Mouse (Mus musculus): Measurements from ENCODE around the gene Izumo4.

The Izumo4 gene

DNA sequence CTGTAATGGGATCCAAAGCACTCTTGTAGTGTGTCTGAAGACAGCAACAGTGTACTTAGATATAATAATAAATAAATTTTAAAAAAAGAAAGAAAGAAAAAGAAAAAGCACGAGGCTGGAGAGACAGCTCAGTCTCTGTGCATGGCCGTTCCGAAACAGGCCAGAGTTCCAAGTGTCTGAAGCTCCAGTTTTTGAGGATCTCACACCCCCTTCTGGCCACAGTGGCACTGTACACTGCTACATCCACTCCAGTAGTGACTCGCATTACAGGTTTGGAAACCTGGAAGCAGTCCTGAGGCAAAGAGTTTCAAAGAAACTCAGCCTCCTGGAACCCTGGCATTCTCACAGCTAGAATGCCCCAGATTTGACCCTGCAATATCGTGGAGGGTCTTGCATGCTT, 14.1 kb upstream of the Izumo4 start:
- peak; percentile 75 for DNase-seq (ENCODE audit: low spot score)

DNA sequence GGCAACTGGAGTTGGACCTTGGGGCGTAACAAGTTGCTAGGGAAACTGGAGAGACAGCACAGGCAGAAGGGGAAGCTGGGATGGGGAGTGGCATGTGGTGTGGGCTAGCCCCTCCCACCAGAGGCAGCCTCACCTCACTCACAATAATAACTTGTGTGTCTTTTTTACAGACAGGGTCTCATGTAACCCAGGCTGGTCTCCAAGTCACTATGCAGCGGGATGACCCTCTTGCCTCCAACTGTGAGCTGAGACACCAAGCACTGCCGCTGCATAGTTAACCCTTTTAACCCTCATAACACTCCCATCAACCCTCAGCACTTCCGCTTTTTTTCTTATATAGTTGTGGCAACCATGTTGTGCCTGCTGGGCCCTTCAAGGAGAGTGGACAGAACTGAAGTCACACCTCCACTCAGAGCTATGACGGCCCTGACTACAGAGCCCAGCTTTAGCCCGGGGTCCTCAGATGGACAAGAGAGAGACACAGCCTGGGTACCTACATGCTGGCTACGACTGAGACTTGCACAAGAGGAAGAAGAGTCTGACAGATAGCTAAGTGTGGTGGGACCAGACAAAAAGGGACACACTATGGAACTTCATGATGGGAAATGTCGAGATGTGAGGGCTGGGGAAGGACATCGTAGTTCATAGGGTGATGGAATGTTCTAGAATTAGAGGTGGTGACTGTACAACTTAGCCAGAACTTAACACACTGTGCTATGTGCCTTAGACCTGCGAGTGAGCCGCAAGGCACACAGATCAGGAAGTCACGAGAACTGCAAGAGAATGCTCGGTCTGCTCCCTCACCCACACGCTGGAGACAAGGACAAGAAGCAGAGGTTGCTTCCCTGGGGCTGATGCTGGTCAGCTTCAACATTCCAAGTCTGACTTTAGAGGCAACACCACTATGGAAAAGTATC, 9.5 kb upstream of the Izumo4 start:
- DNase-seq (ENCODE audit: low spot score), result no peak

DNA sequence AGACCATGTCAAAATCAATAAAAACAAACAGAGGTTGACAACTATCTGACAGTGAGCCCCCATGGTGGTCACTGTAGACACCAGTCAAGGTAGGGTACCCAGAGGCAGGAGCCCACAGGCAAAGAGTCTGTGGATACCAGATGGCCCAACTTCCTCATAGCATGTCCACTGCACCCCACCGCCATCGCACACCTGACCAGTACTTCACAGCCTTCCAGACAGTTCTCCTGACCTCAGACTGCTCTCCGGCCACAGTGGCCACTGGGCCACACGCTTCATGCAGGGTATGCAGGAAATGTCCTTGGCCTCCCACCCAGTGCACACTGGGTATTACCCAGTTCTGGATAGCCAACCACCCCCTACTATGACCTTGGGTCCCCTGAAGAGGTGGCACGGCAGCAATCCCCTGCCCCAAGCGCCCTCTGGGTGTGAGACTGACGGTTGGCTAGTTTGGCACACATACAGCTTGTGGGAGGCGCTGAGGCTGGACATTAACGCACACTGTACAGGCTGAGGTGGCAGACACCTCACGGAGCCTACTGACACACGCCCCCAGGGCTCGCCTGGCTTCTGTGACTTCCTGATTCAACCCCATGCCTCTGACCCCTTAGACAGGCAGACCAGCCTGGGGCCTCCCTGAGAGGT, 8.5 kb upstream of the Izumo4 start:
- DNase-seq (ENCODE audit: low spot score), result no peak

DNA sequence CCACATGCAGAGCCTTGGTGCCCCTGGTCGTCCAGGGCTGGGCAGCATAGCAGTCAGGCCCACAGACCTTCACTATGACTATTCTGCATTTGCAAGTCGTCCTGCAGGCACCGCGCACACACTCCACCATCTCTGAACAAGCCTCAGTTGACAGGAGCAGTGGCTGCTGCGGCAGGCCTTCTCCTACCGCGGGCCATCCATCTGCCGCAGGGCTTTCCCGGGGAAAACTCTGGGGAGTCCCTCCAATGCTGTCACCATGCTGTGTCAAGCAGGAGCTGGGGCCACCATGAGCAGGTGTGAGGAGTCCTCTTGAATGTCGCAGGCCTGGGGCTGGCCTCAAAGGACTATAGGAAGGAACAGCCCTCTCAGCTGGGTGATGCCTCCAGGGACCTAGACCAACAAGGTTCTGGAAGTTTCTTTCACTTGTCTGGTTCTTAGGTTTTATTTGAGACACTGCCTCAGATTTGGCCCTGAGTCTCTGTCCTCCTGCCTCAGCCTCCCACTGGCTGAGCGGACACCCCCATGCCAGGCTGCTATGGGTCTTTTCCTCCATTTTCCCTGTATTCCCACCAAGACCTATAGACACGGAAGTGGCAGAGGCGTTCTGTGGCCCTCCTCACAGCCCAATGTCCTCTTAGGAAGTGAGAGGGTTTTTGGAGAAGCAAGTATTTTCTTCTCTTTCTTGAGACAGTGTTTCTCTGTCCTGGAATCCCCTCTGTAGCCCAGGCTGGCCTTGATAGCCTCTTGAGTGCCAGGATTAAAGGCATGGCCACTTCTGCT, 7.6 kb upstream of the Izumo4 start:
- DNase-seq (ENCODE audit: low spot score), result no peak

DNA sequence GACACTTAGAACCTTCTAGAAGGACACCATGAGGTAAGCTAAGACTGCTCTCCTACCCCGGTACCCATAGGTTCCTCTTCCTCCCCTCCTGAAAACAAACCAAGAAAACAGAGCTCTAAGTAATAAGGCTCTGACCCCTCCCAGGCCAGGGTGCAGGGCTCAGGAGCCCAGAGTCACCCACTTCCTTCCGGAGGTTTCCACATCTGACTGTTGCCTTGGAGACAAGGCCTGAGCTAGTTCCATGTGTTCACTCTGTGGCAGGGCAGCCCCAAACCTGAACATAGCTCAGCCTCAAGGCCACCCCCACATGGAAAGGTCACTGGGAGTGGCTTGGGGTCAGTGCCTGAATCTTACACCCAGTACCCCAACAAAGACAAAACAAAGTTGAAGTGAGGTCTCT, 6.8 kb upstream of the Izumo4 start:
- DNase-seq (ENCODE audit: low spot score), result peak; percentile 93

DNA sequence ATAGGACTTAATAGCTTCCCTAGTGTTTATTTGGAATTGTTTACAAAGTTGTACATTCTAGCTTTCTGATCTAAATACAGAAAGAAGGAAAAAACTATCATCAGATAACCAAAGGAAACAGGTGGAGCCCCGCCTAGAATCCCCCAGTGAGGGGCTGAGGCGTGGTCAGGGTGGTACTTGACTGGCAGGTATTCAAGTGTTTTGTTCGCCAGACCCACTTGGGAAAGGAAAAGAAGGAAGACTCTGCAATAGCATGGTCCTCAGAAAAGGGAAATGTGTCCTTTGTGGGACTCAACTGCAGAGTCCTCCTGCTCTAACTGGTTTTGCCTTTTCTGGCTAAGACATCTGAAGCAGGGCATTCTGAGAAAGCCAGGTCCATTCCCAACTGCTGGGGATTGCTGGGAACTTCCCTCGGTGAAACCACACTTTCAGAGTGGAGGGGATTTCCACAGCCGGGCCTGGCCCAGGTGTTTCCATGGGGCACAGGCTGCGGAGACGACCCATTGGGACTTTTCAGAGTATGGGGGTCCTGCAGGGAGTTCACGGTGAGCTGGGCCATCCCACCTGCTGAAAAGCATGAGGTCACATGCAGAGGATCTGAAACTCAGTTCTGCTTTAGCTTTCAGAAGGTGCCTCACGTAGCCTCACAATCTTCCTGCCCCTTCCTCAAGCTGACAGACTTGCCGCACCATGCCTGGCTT, 6.0 kb upstream of the Izumo4 start:
- peak; percentile 62 for DNase-seq (ENCODE audit: low spot score)

DNA sequence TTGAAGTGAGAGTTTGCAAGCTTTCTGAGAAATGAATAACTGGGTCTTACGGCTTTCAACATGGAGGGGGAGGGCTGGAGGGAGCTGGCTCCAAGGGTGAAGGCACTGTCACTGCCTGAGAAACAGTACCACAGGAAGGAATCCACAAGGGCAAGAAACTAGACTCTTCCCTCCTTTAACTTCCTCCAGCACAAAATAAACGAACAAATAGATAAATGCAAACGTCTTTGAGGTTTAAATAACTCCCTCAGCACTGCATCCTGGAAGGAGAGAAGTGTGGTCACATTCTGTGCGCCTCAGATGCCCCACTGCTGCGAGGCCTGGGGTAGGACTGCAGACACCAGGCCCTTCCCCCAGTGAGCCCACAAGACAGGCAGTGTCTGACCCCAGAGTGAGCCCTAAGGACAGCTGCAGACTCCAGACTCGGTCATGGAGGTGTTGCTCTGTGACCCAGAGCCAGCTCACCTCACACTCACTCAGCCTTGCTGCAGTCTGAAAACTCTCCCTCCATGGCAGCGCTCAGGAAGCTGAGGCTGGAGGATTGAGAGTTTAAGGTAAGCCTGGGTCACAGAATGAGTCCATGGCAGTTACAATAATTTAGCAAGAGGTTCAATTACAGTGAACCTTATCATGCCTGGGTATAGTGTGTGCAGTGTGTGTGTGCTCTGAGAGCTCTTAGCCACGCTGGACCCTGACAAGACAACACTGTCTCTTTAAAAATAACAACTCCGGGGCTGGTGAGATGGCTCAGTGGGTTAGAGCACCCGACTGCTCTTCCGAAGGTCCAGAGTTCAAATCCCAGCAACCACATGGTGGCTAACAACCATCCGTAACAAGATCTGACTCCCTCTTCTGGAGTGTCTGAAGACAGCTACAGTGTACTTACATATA, 5.2 kb upstream of the Izumo4 start:
- no peak for DNase-seq (ENCODE audit: low spot score)

DNA sequence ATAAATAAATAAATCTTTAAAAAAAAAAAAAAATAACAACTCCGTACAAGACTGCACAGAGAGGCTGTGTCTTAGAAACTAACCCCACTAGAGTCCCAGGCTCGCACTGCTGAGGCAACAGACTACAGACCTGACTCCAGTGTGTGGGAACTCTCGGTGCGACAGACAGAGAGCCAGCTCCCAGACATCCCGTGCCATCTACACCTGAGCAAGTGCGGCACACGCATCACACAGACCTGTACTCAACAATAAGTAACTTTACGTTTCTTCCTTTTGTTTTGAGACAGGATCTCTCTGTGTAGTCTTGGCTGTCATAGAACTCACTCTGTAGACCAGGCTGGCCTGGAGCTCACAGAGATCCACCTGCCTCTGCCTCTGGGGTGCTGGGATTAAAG, 4.6 kb upstream of the Izumo4 start:
- no peak for DNase-seq (ENCODE audit: low spot score)

DNA sequence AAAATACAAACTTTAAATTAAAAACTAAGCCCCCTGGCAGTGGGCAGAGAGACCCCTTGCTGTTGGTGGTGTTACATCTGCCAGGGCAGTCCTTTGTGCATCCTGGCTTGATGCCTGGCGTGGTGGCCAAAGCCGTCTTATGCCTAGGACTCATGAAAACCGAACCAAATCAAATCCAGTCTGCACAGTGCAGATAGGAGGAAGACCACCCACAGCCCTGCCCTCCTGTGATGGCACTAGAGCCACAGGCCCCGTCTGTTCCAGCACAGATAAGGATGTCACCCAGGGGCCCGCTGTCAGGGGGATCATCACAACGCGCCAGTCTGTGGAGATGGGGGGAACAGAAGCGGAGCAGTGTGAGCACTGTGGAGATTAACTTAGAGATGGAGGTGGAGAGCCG, 4.2 kb upstream of the Izumo4 start:
- DNase-seq (ENCODE audit: low spot score), result no peak

DNA sequence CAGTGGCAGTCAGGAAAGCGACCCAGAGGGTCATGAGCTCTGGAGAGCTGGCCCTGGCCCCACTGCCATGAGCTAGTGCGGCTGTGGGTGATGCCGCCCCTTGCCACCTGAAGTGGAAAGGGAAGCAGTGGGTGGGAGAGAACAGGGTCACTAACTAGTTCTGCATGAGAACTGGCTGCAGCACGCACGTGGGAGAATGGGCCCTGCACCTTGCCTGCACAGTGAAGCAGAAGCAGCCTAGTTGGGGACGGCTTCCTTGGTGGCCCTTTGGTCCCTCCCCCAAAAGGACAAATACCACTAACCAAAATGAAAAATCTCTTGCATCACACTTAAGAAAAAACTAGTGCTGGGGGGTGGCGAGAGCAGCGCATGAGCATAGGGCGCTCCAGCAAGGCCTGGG, 3.4 kb upstream of the Izumo4 start:
- DNase-seq (ENCODE audit: low spot score), result no peak

DNA sequence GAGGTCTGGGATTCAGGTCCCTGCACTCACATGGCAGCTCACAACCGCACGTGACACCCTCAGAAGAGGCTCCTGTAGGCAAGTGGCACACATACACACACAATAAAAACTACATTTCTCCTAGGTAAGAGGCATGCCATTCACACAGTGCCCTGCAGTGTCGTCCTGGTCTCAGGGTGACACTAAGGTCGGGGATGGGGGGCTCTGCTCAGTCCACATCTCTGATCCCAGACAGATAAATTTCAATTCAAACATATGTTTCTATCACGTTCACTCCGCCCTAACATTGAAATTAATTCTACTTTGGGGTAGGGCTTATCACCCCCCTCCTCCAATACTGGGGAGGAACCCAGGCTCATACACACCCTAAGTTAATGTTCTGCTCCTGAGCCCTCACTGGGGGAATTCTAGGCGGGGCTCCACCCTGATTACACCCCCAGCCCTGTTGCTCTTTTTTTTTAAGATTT, 1.9 kb upstream of the Izumo4 start:
- no peak for DNase-seq (ENCODE audit: low spot score)

DNA sequence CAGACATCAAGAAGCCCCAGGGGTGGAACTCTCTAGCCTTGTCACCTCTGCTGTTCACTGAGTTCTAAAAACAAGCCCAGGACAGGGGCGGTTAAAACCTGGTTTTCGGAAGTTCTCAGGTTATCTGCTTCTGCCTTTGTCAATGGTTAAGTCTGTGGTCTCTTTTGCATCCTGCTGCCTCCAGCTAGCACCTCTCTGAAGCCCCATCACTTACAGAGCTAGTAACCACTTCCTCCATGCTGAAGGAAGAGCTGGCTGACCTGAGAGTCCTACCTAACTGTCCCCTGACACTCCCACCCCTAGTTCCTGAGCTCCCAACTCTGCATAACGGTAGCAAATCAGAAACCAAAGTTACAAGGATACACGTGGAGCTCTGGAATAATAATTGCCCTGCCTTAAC, 1.3 kb upstream of the Izumo4 start:
- peak; percentile 83 for DNase-seq (ENCODE audit: low spot score)

DNA sequence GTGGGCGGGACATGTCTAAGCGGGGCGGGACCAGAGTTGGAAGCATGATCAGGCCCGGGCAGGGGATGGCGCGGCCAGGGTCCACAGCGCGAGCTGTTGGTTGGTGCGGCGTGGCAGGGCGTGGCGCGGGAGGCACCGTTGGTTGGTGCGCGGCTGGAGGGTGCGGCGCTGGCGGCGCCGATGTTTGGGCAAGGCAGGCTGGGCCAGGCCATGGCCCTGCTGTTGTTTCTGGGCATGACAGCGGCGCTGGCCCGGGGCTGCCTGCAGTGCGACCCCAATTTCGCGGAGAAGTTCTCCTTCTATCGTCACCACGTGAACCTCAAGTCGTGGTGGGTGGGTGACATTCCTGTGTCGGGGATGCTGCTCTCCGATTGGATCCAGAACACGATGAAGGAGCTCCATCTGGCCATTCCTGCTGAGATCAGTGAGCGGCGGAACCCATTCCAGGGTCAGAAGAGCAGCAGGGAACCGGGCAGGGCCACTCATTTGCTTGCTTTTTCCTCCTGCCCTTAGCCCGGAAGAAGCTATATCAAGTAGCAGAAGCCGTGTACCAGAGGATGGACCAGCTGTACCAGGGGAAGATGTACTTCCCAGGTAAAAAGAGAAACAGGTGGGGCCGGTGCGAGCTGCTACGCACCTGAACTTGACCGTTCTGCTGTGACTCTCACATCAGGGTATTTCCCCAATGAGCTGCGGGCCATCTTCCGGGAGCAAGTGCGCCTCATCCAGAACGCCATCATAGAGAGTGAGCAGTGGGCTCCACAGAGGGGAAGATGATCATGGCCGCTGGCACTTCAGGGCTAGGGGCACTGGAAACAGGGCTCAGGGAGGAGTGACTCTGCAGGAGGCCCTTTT, 779 bp downstream of the Izumo4 start:
- DNase-seq (ENCODE audit: low spot score), result peak; percentile 90

DNA sequence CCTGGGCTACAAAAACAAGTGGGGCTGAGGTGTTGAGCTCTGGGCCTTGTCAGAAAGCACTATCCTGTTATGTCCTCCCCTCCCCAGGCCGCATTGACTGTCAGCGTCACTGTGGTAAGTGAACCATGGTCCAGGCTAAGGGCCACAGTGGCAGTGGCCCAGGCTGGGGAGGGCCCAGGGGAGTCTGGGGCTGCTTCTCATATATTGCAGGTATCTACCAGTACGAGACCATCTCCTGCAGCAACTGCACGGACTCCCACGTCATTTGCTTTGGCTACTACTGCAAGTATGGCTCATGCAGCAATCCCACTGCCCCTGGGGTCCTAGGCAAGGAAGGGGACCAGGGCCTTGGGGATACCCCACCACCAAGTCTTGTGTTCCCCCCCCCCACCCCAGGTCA, 1.7 kb downstream of the Izumo4 start:
- DNase-seq (ENCODE audit: low spot score), result no peak

DNA sequence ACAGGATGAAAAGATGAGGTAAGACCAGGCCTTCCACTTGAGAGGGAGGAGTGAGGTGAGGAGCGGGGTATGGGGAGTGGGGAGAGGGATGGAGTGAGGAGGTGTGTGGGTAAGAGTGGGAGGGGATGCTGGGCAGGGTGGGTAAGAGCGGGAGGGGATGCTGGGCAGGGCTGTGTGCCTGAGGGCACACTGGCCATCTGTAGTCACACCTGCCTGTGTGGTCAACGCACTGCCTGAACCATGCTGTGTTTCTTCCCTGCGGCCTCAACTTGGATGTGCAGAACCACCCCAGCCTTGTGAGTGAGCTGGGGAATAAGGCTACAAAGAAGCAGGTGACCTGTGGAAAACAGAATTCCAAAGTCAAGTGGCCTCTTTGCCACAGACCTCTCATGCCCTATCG, 2.4 kb downstream of the Izumo4 start:
- DNase-seq (ENCODE audit: low spot score), result no peak

DNA sequence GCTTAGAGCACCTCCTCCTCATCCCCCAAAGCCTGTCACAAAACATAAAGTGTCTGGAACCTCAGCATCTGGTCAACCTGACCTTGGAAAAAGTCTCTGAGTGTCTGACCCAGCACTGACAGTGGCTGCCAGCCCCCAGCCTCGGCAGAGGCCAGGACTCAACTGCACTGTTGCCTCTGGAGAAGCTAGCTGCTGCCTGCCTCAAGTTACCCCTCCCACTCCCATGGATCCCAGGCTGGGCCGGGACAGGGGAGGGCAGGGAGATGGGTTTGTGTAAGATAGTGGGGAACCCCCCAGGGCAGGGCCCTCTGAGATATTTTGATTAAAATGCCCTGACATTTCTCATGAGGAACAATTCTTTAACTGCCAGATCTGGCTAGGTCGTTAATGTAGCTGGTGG, 3.0 kb downstream of the Izumo4 start:
- no peak for DNase-seq (ENCODE audit: low spot score)

DNA sequence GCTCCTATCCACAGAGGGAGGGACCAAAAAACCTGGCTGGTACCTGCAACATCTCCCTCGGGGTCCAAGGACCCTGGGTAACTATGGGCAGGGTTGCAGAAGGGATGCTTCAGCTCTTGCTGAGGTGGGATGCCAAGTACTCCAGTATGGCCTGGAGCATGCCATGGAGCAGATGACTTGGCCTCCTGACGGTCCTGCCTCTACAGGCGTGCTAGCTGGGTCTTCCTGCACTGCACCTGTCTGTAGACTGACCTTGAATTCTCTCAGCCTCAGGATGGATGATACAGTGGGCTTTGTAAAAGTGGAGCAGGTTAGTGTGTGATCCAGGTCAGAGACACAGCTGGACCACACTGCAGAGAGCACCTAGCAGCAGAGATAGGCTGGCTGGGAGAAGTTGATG, 3.5 kb downstream of the Izumo4 start:
- DNase-seq (ENCODE audit: low spot score), result no peak

DNA sequence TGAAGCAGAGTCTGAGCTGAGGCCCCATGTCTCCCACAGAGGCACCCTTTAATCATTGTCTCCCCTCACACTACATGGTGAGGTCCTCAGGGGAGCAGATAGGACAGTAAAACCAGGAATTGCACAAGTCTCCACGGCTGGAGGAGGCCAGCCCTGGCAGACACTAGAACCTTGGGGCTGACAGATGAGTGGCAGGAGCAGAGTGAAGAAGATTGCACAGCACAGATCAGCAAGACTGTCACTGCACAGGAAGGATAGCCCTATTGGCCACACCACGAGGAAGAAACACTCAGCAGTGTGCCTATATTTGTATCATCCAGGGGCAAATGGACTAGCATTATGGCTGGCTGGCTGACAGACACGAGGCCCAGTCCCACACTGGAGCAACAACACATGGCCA, 8.8 kb downstream of the Izumo4 start:
- DNase-seq (ENCODE audit: low spot score), result no peak

DNA sequence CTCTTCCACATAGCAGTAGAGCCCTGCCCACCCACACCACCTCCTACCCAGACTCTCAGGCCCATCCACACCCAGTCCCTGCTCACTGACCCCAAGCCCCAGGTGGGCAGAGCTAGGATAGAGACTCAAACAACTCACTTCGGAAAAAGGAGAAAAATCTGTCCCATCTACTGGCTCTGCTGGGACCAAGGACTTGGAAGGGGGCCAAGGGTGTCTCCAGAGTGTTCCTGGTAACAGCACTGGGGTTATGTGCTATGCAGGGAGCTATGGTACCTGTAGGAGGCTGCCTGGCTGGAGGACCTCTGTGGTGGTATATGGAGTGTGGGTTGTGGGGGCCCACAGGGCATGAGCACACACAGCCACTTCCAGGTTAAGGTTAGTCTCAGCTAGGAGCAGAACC, 15.3 kb downstream of the Izumo4 start:
- no peak for DNase-seq (ENCODE audit: low spot score)

Data from T-cell, adult 2 months (primary cell).